Mouse (Mus musculus): Measurements from ENCODE around the gene P2ry12. TPM values are rescaled to one million over a fixed set of nuclear protein-coding genes. Genes with fewer than 3 reads are reported as not detected.

Gene P2ry12
- 3.4 and 3.8 TPM in 2 replicates for polyA plus RNA-seq (2014; fragmentation: Nextera tagmentation; extraction: Ambion mirVana)

- DNase-seq (ENCODE audit: low spot score), result peak; percentile 39
- peak; percentile 30 for ATAC-seq (ENCODE audit: insufficient read depth, low FRiP score, low TSS enrichment)
These were observed at the start of gene P2ry12 for GRCm38 (mm10) chr3:59262704-59263103. TSS of gene P2ry12 (minus strand) at chr3:59262871.

DNA sequence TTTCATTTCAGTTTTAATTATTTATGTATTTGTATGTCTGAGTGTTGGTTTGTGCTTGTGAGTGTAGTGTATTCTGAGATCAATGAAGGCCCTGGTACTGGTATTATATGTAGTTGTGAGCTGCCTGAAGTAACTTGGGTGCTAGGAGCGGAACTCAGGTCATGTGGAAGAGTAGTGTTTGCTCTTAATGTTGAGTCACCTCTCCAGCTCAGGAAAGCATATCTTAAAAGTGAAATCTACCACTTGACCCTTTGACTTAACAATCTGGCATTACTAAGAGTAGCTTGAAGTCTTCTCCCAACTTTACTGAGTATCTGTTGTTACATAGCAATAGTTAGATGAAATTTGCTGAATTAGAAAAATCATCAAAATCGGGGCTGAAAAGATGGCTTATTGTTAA lies 42.8 kb upstream of the P2ry12 start:
- Histone ChIP-seq H3K9me3 (ENCODE audit: control insufficient read depth, low read length) (no peaks in the 10 kb centered on the region), H3K27ac (ENCODE audit: low read depth, low read length) (no peak overlapping the region), H3K27me3 (ENCODE audit: control insufficient read depth, insufficient read depth, low read length) (no peaks in the 10 kb centered on the region), H3K9ac (ENCODE audit: low read length) (no peak overlapping the region), H3K4me1 (ENCODE audit: control insufficient read depth, insufficient read depth, low read length) (no peaks in the 10 kb centered on the region), H3K4me2 (ENCODE audit: low read depth) (no peak overlapping the region), H3K4me3 (ENCODE audit: low read depth, low read length) (no peak overlapping the region), H3K36me3 (ENCODE audit: control insufficient read depth, insufficient read depth, low read length) (no peaks in the 10 kb centered on the region)
- 89% methylated on average over 2 of the region's 2 CpGs for WGBS
- no peak for ATAC-seq (ENCODE audit: insufficient read depth, low FRiP score, low TSS enrichment)
- no peak for DNase-seq (ENCODE audit: low spot score)

More at GRCm38 (mm10) chr3:59262704-59263103, at the start of gene P2ry12:
- no peak within 1 kb of the TSS for H3K27ac ChIP-seq (ENCODE audit: low read depth, low read length)
- no peak within 1 kb of the TSS for H3K4me3 ChIP-seq (ENCODE audit: low read depth, low read length)
- 26% methylated on average over 7 of the region's 7 CpGs for WGBS
- peaks cover 10% of the 10 kb centered on the region for H3K4me1 ChIP-seq (ENCODE audit: control insufficient read depth, insufficient read depth, low read length)
- no peak within 1 kb of the TSS for H3K4me2 ChIP-seq (ENCODE audit: low read depth)
- no peaks in the 10 kb centered on the region for H3K9me3 ChIP-seq (ENCODE audit: control insufficient read depth, low read length)
- no peaks in the 10 kb centered on the region for H3K36me3 ChIP-seq (ENCODE audit: control insufficient read depth, insufficient read depth, low read length)
- no peak within 1 kb of the TSS for H3K9ac ChIP-seq (ENCODE audit: low read length)
- no peaks in the 10 kb centered on the region for H3K27me3 ChIP-seq (ENCODE audit: control insufficient read depth, insufficient read depth, low read length)

DNA sequence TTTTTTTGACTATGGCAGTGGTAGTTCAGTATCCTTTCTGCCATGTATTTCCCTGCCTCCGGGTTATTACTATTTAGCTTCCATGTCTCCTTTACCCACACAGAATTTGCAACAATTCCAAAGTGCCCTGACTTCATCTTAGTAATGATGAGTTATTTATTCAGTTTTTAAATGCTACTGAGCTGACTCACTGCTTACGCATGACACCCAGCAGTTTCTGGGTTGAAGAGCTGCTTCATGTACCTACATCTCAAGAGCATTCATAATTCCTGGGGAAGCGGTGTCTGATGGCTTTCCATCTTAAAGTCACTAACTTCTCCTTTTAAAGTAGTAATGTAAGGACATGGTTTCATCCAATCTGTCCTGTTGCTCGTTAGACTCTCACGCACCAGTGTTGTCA lies 42.3 kb upstream of the P2ry12 start:
- no peak for ATAC-seq (ENCODE audit: insufficient read depth, low FRiP score, low TSS enrichment)
- WGBS, result 94% methylated on average over 5 of the region's 5 CpGs
- Histone ChIP-seq H3K9me3 (ENCODE audit: control insufficient read depth, low read length) (no peaks in the 10 kb centered on the region), H3K4me2 (ENCODE audit: low read depth) (no peak overlapping the region), H3K4me3 (ENCODE audit: low read depth, low read length) (no peak overlapping the region), H3K4me1 (ENCODE audit: control insufficient read depth, insufficient read depth, low read length) (no peaks in the 10 kb centered on the region), H3K27me3 (ENCODE audit: control insufficient read depth, insufficient read depth, low read length) (no peaks in the 10 kb centered on the region), H3K27ac (ENCODE audit: low read depth, low read length) (no peak overlapping the region), H3K9ac (ENCODE audit: low read length) (no peak overlapping the region), H3K36me3 (ENCODE audit: control insufficient read depth, insufficient read depth, low read length) (no peaks in the 10 kb centered on the region)
- no peak for DNase-seq (ENCODE audit: low spot score)

DNA sequence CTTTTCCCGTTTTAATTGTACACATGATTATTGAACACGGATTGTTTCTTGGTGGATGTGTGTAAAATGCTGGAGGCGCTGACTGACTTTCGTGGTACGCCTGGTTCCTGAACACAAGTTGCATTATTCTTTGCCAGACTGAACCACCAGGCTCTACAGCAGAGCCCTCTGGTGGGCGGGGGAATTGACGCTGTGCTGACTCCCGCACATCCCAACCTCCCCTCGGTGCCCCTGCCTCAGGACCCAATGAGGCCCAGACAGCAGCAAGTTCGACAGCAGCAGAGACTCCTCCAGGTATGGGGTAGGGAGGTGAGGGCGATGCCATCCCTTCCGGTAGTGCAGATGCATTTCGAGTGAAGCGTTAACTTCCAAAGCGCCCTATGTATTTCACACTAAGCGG lies 35.0 kb upstream of the P2ry12 start:
- H3K27ac ChIP-seq (ENCODE audit: low read depth, low read length), result no peak overlapping the region
- H3K4me3 ChIP-seq (ENCODE audit: low read depth, low read length), result no peak overlapping the region
- DNase-seq (ENCODE audit: low spot score) (no peak), ATAC-seq (ENCODE audit: insufficient read depth, low FRiP score, low TSS enrichment) (no peak)
- no peak overlapping the region for H3K9ac ChIP-seq (ENCODE audit: low read length)
- H3K4me2 ChIP-seq (ENCODE audit: low read depth), result no peak overlapping the region
- no peaks in the 10 kb centered on the region for H3K9me3 ChIP-seq (ENCODE audit: control insufficient read depth, low read length)
- H3K4me1 ChIP-seq (ENCODE audit: control insufficient read depth, insufficient read depth, low read length), result no peaks in the 10 kb centered on the region
- WGBS, result 87% methylated on average over 16 of the region's 16 CpGs
- H3K27me3 ChIP-seq (ENCODE audit: control insufficient read depth, insufficient read depth, low read length), result no peaks in the 10 kb centered on the region
- no peaks in the 10 kb centered on the region for H3K36me3 ChIP-seq (ENCODE audit: control insufficient read depth, insufficient read depth, low read length)

DNA sequence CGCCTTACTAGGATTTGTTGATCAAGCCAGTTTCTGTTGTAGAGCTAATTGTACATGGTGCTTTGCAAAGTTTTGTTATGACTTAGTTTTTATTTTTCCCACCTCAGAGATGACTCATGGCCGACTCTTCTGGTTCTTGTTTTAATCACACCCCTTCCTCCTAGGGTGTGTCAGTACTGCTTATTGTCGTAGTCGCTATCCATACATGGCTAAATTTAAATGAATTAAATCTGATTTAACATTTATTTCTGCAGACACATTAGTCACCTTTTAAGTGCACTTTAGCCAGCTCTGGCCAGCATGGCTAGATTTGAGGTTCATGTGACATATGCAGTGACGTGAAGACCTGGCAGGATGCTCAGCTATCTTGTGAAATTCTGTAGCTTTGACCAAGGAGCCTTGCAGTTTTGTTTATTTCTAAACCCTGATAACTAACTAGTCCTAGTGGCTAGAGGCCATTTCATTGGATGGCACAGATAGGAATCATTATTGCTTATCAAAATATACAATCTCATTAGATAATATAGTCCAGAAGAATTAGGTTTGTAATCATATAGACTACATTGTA lies 34.0 kb upstream of the P2ry12 start:
- no peak for DNase-seq (ENCODE audit: low spot score)

GRCm38 (mm10) chr3:59295699-59296562 lies 33.3 kb upstream of the P2ry12 start:
- Histone ChIP-seq H3K9ac (ENCODE audit: low read length) (no peak overlapping the region), H3K9me3 (ENCODE audit: control insufficient read depth, low read length) (no peaks in the 10 kb centered on the region), H3K36me3 (ENCODE audit: control insufficient read depth, insufficient read depth, low read length) (no peaks in the 10 kb centered on the region), H3K4me1 (ENCODE audit: control insufficient read depth, insufficient read depth, low read length) (no peaks in the 10 kb centered on the region), H3K4me2 (ENCODE audit: low read depth) (no peak overlapping the region), H3K4me3 (ENCODE audit: low read depth, low read length) (no peak overlapping the region), H3K27ac (ENCODE audit: low read depth, low read length) (no peak overlapping the region), H3K27me3 (ENCODE audit: control insufficient read depth, insufficient read depth, low read length) (no peaks in the 10 kb centered on the region)
- no peak for DNase-seq (ENCODE audit: low spot score)
- ATAC-seq (ENCODE audit: insufficient read depth, low FRiP score, low TSS enrichment), result no peak
- 91% methylated on average over 16 of the region's 16 CpGs for WGBS

More for the DNA sequence above, 34.0 kb upstream of the P2ry12 start:
- no peaks in the 10 kb centered on the region for H3K4me1 ChIP-seq (ENCODE audit: control insufficient read depth, insufficient read depth, low read length)
- H3K27me3 ChIP-seq (ENCODE audit: control insufficient read depth, insufficient read depth, low read length), result no peaks in the 10 kb centered on the region
- no peak overlapping the region for H3K27ac ChIP-seq (ENCODE audit: low read depth, low read length)
- H3K9me3 ChIP-seq (ENCODE audit: control insufficient read depth, low read length), result no peaks in the 10 kb centered on the region
- no peaks in the 10 kb centered on the region for H3K36me3 ChIP-seq (ENCODE audit: control insufficient read depth, insufficient read depth, low read length)
- no peak overlapping the region for H3K4me3 ChIP-seq (ENCODE audit: low read depth, low read length)
- H3K9ac ChIP-seq (ENCODE audit: low read length), result no peak overlapping the region
- no peak for ATAC-seq (ENCODE audit: insufficient read depth, low FRiP score, low TSS enrichment)
- WGBS, result 94% methylated on average over 5 of the region's 5 CpGs
- no peak overlapping the region for H3K4me2 ChIP-seq (ENCODE audit: low read depth)

GRCm38 (mm10) chr3:59293437-59294199 lies 30.9 kb upstream of the P2ry12 start:
- Histone ChIP-seq H3K9me3 (ENCODE audit: control insufficient read depth, low read length) (no peaks in the 10 kb centered on the region), H3K9ac (ENCODE audit: low read length) (no peak overlapping the region), H3K4me1 (ENCODE audit: control insufficient read depth, insufficient read depth, low read length) (no peaks in the 10 kb centered on the region), H3K27ac (ENCODE audit: low read depth, low read length) (no peak overlapping the region), H3K4me2 (ENCODE audit: low read depth) (no peak overlapping the region), H3K4me3 (ENCODE audit: low read depth, low read length) (no peak overlapping the region), H3K27me3 (ENCODE audit: control insufficient read depth, insufficient read depth, low read length) (no peaks in the 10 kb centered on the region), H3K36me3 (ENCODE audit: control insufficient read depth, insufficient read depth, low read length) (no peaks in the 10 kb centered on the region)
- 87% methylated on average over 5 of the region's 5 CpGs for WGBS
- ATAC-seq (ENCODE audit: insufficient read depth, low FRiP score, low TSS enrichment) (no peak), DNase-seq (ENCODE audit: low spot score) (no peak)

- no peaks in the 10 kb centered on the region for H3K4me1 ChIP-seq (ENCODE audit: control insufficient read depth, insufficient read depth, low read length)
- no peak overlapping the region for H3K4me2 ChIP-seq (ENCODE audit: low read depth)
- no peak overlapping the region for H3K27ac ChIP-seq (ENCODE audit: low read depth, low read length)
- 78% methylated on average over 2 of the region's 2 CpGs for WGBS
- H3K9me3 ChIP-seq (ENCODE audit: control insufficient read depth, low read length), result no peaks in the 10 kb centered on the region
- DNase-seq (ENCODE audit: low spot score) (no peak), ATAC-seq (ENCODE audit: insufficient read depth, low FRiP score, low TSS enrichment) (no peak)
- H3K36me3 ChIP-seq (ENCODE audit: control insufficient read depth, insufficient read depth, low read length), result no peaks in the 10 kb centered on the region
- no peak overlapping the region for H3K4me3 ChIP-seq (ENCODE audit: low read depth, low read length)
- H3K9ac ChIP-seq (ENCODE audit: low read length), result no peak overlapping the region
- no peaks in the 10 kb centered on the region for H3K27me3 ChIP-seq (ENCODE audit: control insufficient read depth, insufficient read depth, low read length)
These were observed 27.9 kb upstream of the P2ry12 start for GRCm38 (mm10) chr3:59290551-59290950.
